Mouse (Mus musculus) ES-Bruce4 (cell line): ENCODE results near the gene Gm5269.

ENCODE experiments used
- CTCF ChIP-seq: IDR thresholded peaks from one replicate; pipeline ENCODE4 v1.8.1; 2011; ENCODE audit warnings: low read depth, low read length
- EP300 ChIP-seq: IDR thresholded peaks from 2 replicates; pipeline ENCODE4 v1.6.1; 2011; ENCODE audit warnings: low read depth, low read length; ENCODE audit not compliant: insufficient read depth
- POLR2A ChIP-seq: IDR thresholded peaks from one replicate; pipeline ENCODE4 v1.8.1; 2011; ENCODE audit warnings: low read length; ENCODE audit not compliant: insufficient read depth

DNA sequence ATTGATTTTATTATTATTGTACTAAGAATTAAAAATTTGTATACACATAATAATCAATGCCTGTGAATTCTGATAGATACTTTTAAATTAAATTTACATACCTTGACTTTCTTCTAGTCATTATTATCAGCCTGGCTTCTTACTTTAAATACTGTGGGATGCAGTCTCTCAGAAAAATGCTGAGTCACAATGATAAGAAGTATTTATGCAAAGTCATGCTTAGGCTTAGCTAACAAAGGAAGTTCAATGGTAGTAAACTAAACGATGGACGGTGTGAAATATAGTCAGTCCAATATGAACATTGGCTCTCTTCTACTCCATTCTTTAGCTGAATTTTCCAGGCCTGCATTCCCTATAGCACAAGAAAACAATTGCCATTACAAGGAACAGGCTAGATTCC, 16.8 kb downstream of the Gm5269 start:
- TF ChIP-seq EP300 (no peak), CTCF (no peak), POLR2A (no peak)
